Mouse (Mus musculus): ENCODE measurements around the gene 2310034C09Rik.
"Not testable (repeated sequence)": the region's sequence is repeated elsewhere in the genome, so short reads cannot be mapped to it uniquely, and the experiment has no call there.

Gene 2310034C09Rik

GRCm38 (mm10) chr16:88758547-88758946 lies at the start of gene 2310034C09Rik:
TSS of gene 2310034C09Rik (plus strand) at chr16:88758847.
- DNase-seq = not testable (repeated sequence)

GRCm38 (mm10) chr16:88710757-88711156 lies 47.9 kb upstream of the 2310034C09Rik start:
- no peak for DNase-seq

- DNase-seq = no peak
Measured at GRCm38 (mm10) chr16:88711245-88711644, 47.4 kb upstream of the 2310034C09Rik start.

GRCm38 (mm10) chr16:88716549-88716948 lies 42.1 kb upstream of the 2310034C09Rik start:
- no peak for DNase-seq

GRCm38 (mm10) chr16:88720031-88720430 lies 38.6 kb upstream of the 2310034C09Rik start:
- no peak for DNase-seq

- no peak for DNase-seq
Measured at GRCm38 (mm10) chr16:88728812-88729275, 29.8 kb upstream of the 2310034C09Rik start, which contains the start of gene Krtap13-1. TSS of gene Krtap13-1 (plus strand) at chr16:88728862.

- DNase-seq = no peak
Measured at GRCm38 (mm10) chr16:88735391-88735790, 23.3 kb upstream of the 2310034C09Rik start.

- no peak for DNase-seq
Measured at GRCm38 (mm10) chr16:88744750-88745340, 13.8 kb upstream of the 2310034C09Rik start.

GRCm38 (mm10) chr16:88747943-88748342 lies 10.7 kb upstream of the 2310034C09Rik start:
- no peak for DNase-seq

GRCm38 (mm10) chr16:88751535-88751934 lies 7.1 kb upstream of the 2310034C09Rik start, which contains the start of gene Krtap13:
TSS of gene Krtap13 (minus strand) at chr16:88751635.
- not testable (repeated sequence) for DNase-seq

- no peak for DNase-seq
Measured at GRCm38 (mm10) chr16:88774106-88774505, 15.5 kb downstream of the 2310034C09Rik start, which contains the start of gene 2310057N15Rik. TSS of gene 2310057N15Rik (minus strand) at chr16:88774206.

GRCm38 (mm10) chr16:88777596-88777995 lies 18.9 kb downstream of the 2310034C09Rik start, which contains the start of gene Gm5965:
TSS of gene Gm5965 (plus strand) at chr16:88777896.
- DNase-seq = no peak

- DNase-seq = no peak
Measured at GRCm38 (mm10) chr16:88786786-88787185, 28.1 kb downstream of the 2310034C09Rik start.

All from thymus, postnatal 36 days (tissue).